Mouse (Mus musculus) lung, embryonic 15.5 days (tissue): ENCODE results near the gene Reln. TPM values are rescaled to one million over a fixed set of nuclear protein-coding genes. Genes with fewer than 3 reads are reported as not detected.

Source experiments
- ATAC-seq: fragments of 200-750 bp; cut with Nextera tagmentation; 2 replicates; pipeline ENCODE4 v1.8.0; 2017; ENCODE audit warnings: moderate number of reproducible peaks, borderline replicate concordance; ENCODE audit not compliant: low FRiP score, low TSS enrichment; ENCODE audit errors: extremely low read depth
- H3K27ac ChIP-seq: fragments of 300-500 bp; sonication (generic); 2 replicates; pipeline ENCODE4 v1.5.1; 2015; ENCODE audit warnings: moderate library complexity, mild to moderate bottlenecking, inconsistent platforms
- H3K27me3 ChIP-seq: fragments of 300-500 bp; sonication (generic); 2 replicates; pipeline ENCODE4 v1.6.1; 2015; ENCODE audit warnings: inconsistent platforms
- H3K36me3 ChIP-seq: fragments of 300-500 bp; sonication (generic); 2 replicates; pipeline ENCODE4 v1.6.1; 2015; ENCODE audit warnings: inconsistent platforms
- H3K4me1 ChIP-seq: fragments of 300-500 bp; sonication (generic); 2 replicates; pipeline ENCODE4 v1.6.1; 2015; ENCODE audit warnings: inconsistent platforms
- H3K4me2 ChIP-seq: fragments of 300-500 bp; sonication (generic); 2 replicates; pipeline ENCODE4 v1.6.1; 2015; ENCODE audit warnings: inconsistent platforms, mild to moderate bottlenecking, moderate library complexity
- H3K4me3 ChIP-seq: fragments of 300-500 bp; sonication (generic); 2 replicates; pipeline ENCODE4 v1.5.1; 2015; ENCODE audit warnings: mild to moderate bottlenecking, inconsistent platforms
- H3K9ac ChIP-seq: fragments of 300-500 bp; sonication (generic); 2 replicates; pipeline ENCODE4 v1.6.1; 2015; ENCODE audit warnings: inconsistent platforms
- H3K9me3 ChIP-seq: fragments of 300-500 bp; sonication (generic); 2 replicates; pipeline ENCODE4 v1.6.1; 2016; ENCODE audit warnings: inconsistent platforms
- WGBS: fragments of 180-500 bp; shearing (Covaris S2); methylation state at CpG from one replicate; pipeline ENCODE4 v1.1.7; 2015; 5-methylcytosine and 5-hydroxymethylcytosine counted together
- polyA plus RNA-seq: library from polyadenylated mRNA; unstranded; fragments of >200 nt; fragmentation: Nextera tagmentation; extraction: Ambion mirVana; gene quantifications from 2 replicates; pipeline ENCODE4 v1.2.1, GENCODE M21; 2015

The Reln gene
- polyA plus RNA-seq, 1 experiment from 2014 or later: 2.4 TPM

GRCm38 (mm10) chr5:21934811-21935396 lies 409.6 kb downstream of the Reln start:
- no peak overlapping the region for H3K4me2 ChIP-seq
- no peak overlapping the region for H3K4me3 ChIP-seq
- WGBS: 73% methylated on average over 13 of the region's 13 CpGs
- H3K9me3 ChIP-seq: no peaks in the 10 kb centered on the region
- no peak for ATAC-seq
- no peaks in the 10 kb centered on the region for H3K36me3 ChIP-seq
- 0 out of 2 replicates have a peak, but pooled peaks cover 5% of the 10 kb centered on the region for H3K4me1 ChIP-seq
- no peak overlapping the region for H3K9ac ChIP-seq
- H3K27me3 ChIP-seq: no peaks in the 10 kb centered on the region
- H3K27ac ChIP-seq: no peak overlapping the region

- Histone ChIP-seq H3K4me2 (no peak overlapping the region), H3K27ac (no peak overlapping the region), H3K36me3 (no peaks in the 10 kb centered on the region), H3K4me1 (0 out of 2 replicates have a peak, but pooled peaks cover 5% of the 10 kb centered on the region), H3K4me3 (no peak overlapping the region), H3K27me3 (no peaks in the 10 kb centered on the region), H3K9ac (no peak overlapping the region), H3K9me3 (no peaks in the 10 kb centered on the region)
- ATAC-seq: no peak
- 82% methylated on average over 4 of the region's 4 CpGs for WGBS
These were observed 410.3 kb downstream of the Reln start for GRCm38 (mm10) chr5:21934173-21934698.

GRCm38 (mm10) chr5:21933340-21934075 lies 411.0 kb downstream of the Reln start:
- Histone ChIP-seq H3K4me3 (no peak overlapping the region), H3K36me3 (no peaks in the 10 kb centered on the region), H3K4me2 (no peak overlapping the region), H3K9ac (no peak overlapping the region), H3K9me3 (no peaks in the 10 kb centered on the region), H3K27me3 (no peaks in the 10 kb centered on the region), H3K27ac (no peak overlapping the region), H3K4me1 (0 out of 2 replicates have a peak, but pooled peaks cover 5% of the 10 kb centered on the region)
- 60% methylated on average over 8 of the region's 8 CpGs for WGBS
- no peak for ATAC-seq

GRCm38 (mm10) chr5:21931151-21931550 lies 413.4 kb downstream of the Reln start:
- no peak for ATAC-seq
- Histone ChIP-seq H3K9me3 (no peaks in the 10 kb centered on the region), H3K27ac (no peak overlapping the region), H3K9ac (no peak overlapping the region), H3K4me2 (no peak overlapping the region), H3K27me3 (no peaks in the 10 kb centered on the region), H3K36me3 (no peaks in the 10 kb centered on the region), H3K4me1 (0 out of 2 replicates have a peak, but pooled peaks cover under 1% of the 10 kb centered on the region), H3K4me3 (no peak overlapping the region)
- 69% methylated on average over 4 of the region's 4 CpGs for WGBS

GRCm38 (mm10) chr5:21920310-21920709 lies 424.2 kb downstream of the Reln start:
- H3K4me2 ChIP-seq: no peak overlapping the region
- no peaks in the 10 kb centered on the region for H3K4me1 ChIP-seq
- no peak for ATAC-seq
- no peak overlapping the region for H3K27ac ChIP-seq
- H3K36me3 ChIP-seq: no peaks in the 10 kb centered on the region
- H3K27me3 ChIP-seq: no peaks in the 10 kb centered on the region
- 72% methylated on average over 6 of the region's 6 CpGs for WGBS
- H3K4me3 ChIP-seq: no peak overlapping the region
- H3K9ac ChIP-seq: no peak overlapping the region
- no peaks in the 10 kb centered on the region for H3K9me3 ChIP-seq

- H3K4me2 ChIP-seq: no peak overlapping the region
- H3K27ac ChIP-seq: no peak overlapping the region
- ATAC-seq: no peak
- no peaks in the 10 kb centered on the region for H3K27me3 ChIP-seq
- H3K9ac ChIP-seq: no peak overlapping the region
- no peak overlapping the region for H3K4me3 ChIP-seq
- no peaks in the 10 kb centered on the region for H3K4me1 ChIP-seq
- H3K36me3 ChIP-seq: no peaks in the 10 kb centered on the region
- 52% methylated on average over 4 of the region's 4 CpGs for WGBS
- H3K9me3 ChIP-seq: no peaks in the 10 kb centered on the region
These were observed 425.2 kb downstream of the Reln start for GRCm38 (mm10) chr5:21919281-21919780.

GRCm38 (mm10) chr5:21915973-21916372 lies 428.5 kb downstream of the Reln start:
- Histone ChIP-seq H3K27ac (no peak overlapping the region), H3K27me3 (no peaks in the 10 kb centered on the region), H3K4me2 (no peak overlapping the region), H3K9me3 (no peaks in the 10 kb centered on the region), H3K9ac (no peak overlapping the region), H3K4me1 (no peaks in the 10 kb centered on the region), H3K36me3 (no peaks in the 10 kb centered on the region), H3K4me3 (no peak overlapping the region)
- ATAC-seq: no peak

- Histone ChIP-seq H3K4me2 (no peak overlapping the region), H3K9ac (no peak overlapping the region), H3K36me3 (no peaks in the 10 kb centered on the region), H3K4me1 (no peaks in the 10 kb centered on the region), H3K27ac (no peak overlapping the region), H3K27me3 (no peaks in the 10 kb centered on the region), H3K9me3 (no peaks in the 10 kb centered on the region), H3K4me3 (no peak overlapping the region)
- WGBS: 56% methylated on average over 3 of the region's 3 CpGs
- ATAC-seq: no peak
These were observed 429.7 kb downstream of the Reln start for GRCm38 (mm10) chr5:21914776-21915175.

GRCm38 (mm10) chr5:21912835-21913530 lies 431.5 kb downstream of the Reln start:
- H3K9ac ChIP-seq: no peak overlapping the region
- H3K27me3 ChIP-seq: no peaks in the 10 kb centered on the region
- no peak for ATAC-seq
- 77% methylated on average over 23 of the region's 23 CpGs for WGBS
- H3K36me3 ChIP-seq: no peaks in the 10 kb centered on the region
- H3K4me2 ChIP-seq: no peak overlapping the region
- H3K4me3 ChIP-seq: no peak overlapping the region
- no peaks in the 10 kb centered on the region for H3K9me3 ChIP-seq
- no peaks in the 10 kb centered on the region for H3K4me1 ChIP-seq
- H3K27ac ChIP-seq: no peak overlapping the region

- H3K27me3 ChIP-seq: no peaks in the 10 kb centered on the region
- no peaks in the 10 kb centered on the region for H3K4me1 ChIP-seq
- no peak overlapping the region for H3K27ac ChIP-seq
- H3K4me2 ChIP-seq: no peak overlapping the region
- H3K9me3 ChIP-seq: no peaks in the 10 kb centered on the region
- no peaks in the 10 kb centered on the region for H3K36me3 ChIP-seq
- H3K4me3 ChIP-seq: no peak overlapping the region
- no peak overlapping the region for H3K9ac ChIP-seq
- WGBS: 91% methylated on average over 12 of the region's 12 CpGs
- no peak for ATAC-seq
These were observed 433.8 kb downstream of the Reln start for GRCm38 (mm10) chr5:21910726-21911125.

- H3K27me3 ChIP-seq: no peaks in the 10 kb centered on the region
- H3K9me3 ChIP-seq: no peaks in the 10 kb centered on the region
- no peak overlapping the region for H3K27ac ChIP-seq
- no peak for ATAC-seq
- no peaks in the 10 kb centered on the region for H3K36me3 ChIP-seq
- no peak overlapping the region for H3K4me3 ChIP-seq
- WGBS: 72% methylated on average over 3 of the region's 3 CpGs
- H3K4me1 ChIP-seq: no peaks in the 10 kb centered on the region
- no peak overlapping the region for H3K9ac ChIP-seq
- no peak overlapping the region for H3K4me2 ChIP-seq
These were observed 434.8 kb downstream of the Reln start for GRCm38 (mm10) chr5:21909713-21910112.

GRCm38 (mm10) chr5:21901411-21901810 lies 443.1 kb downstream of the Reln start:
- no peak for ATAC-seq
- Histone ChIP-seq H3K9ac (no peak overlapping the region), H3K9me3 (no peaks in the 10 kb centered on the region), H3K27ac (no peak overlapping the region), H3K4me2 (no peak overlapping the region), H3K4me1 (0 out of 2 replicates have a peak, but pooled peaks cover 2% of the 10 kb centered on the region), H3K36me3 (no peaks in the 10 kb centered on the region), H3K4me3 (no peak overlapping the region), H3K27me3 (no peaks in the 10 kb centered on the region)
- 60% methylated on average over 12 of the region's 12 CpGs for WGBS
